Mouse (Mus musculus) myocyte (in vitro differentiated cells): ENCODE measurements at regions not wholly inside any gene's neighbourhood (a gene's known extent, or its start where the extent isn't known, plus 50 kb on each side); places are given as distances from the start of the nearest gene placed in this dataset.

Source experiments
- CEBPB ChIP-seq: IDR thresholded peaks from 2 replicates; pipeline ENCODE4 v1.6.1; 2011; ENCODE audit warnings: mild to moderate bottlenecking, moderate library complexity; ENCODE audit not compliant: poor library complexity, insufficient read depth, severe bottlenecking
- E2F4 ChIP-seq: IDR thresholded peaks from one replicate; pipeline ENCODE4 v1.6.1; 2011; ENCODE audit warnings: mild to moderate bottlenecking, control low read depth, moderate library complexity; ENCODE audit not compliant: insufficient read depth
- MYOG ChIP-seq, 3 experiments: IDR thresholded peaks; one replicate each; pipeline ENCODE4 v1.6.1; 2011; ENCODE audit warnings: control low read depth in 2 of 3, low read depth in 2 of 3, mild to moderate bottlenecking in 2 of 3; ENCODE audit not compliant: insufficient read length in 2 of 3, control insufficient read depth in 1 of 3, insufficient read depth in 1 of 3
- POLR2A ChIP-seq: IDR thresholded peaks from one replicate; pipeline ENCODE4 v1.6.1; 2011; ENCODE audit warnings: low read depth, mild to moderate bottlenecking, control low read depth, moderate library complexity; ENCODE audit not compliant: insufficient read length
- POLR2AphosphoS2 ChIP-seq: IDR thresholded peaks from one replicate; pipeline ENCODE4 v1.6.1; 2011; ENCODE audit warnings: low read depth, control low read depth; ENCODE audit not compliant: insufficient read length
- SRF ChIP-seq: IDR thresholded peaks from one replicate; pipeline ENCODE4 v1.6.1; 2011; ENCODE audit warnings: low read depth; ENCODE audit not compliant: control insufficient read depth, insufficient read length
- TCF12 ChIP-seq: IDR thresholded peaks from one replicate; pipeline ENCODE4 v1.6.1; 2011; ENCODE audit warnings: mild to moderate bottlenecking, control low read depth; ENCODE audit not compliant: poor library complexity, insufficient read depth, severe bottlenecking
- USF1 ChIP-seq: IDR thresholded peaks from one replicate; pipeline ENCODE4 v1.6.1; 2011; ENCODE audit warnings: low read depth, mild to moderate bottlenecking, control low read depth, moderate library complexity

DNA sequence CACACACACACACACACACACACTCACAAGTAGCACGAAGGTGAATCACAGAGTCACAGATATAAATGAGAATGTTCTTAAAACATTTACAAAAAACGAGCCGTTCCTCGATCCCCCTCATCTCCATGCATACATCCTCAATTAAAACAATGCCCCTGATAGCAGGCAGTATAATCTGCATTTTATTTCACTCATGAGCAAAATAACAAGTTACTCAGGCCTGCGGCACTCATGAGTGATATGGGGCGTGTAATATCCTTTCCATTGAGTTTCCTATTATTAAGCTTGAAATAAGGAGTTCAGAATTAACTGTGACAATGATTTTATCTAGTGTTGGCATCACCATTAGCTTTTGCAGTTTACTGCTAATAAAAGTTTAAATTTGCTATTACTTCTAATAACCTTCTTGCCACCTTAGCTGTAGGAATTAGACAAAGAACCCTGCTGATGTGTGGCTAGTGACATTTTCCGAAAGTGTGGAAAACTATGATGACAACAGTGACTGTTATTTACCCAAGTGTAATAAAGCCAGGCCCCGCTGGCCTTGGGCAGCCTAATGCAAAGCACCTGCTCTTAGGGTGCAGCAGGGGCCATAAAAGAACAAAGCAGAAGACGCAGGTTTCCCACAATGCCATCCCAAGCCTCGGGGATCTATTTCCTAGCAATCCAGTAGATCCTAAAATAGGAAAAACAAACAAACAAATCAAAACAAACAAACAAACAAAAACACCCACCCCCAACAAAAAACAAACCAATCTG lies 592.0 kb downstream of the Ttll7 start:
- TF ChIP-seq POLR2A: no peak
- no peak for TF ChIP-seq POLR2AphosphoS2
- TF ChIP-seq TCF12: no peak
- no peak for TF ChIP-seq USF1
- no peak for TF ChIP-seq CEBPB
- TF ChIP-seq E2F4: no peak
- TF ChIP-seq SRF: no peak
- TF ChIP-seq MYOG (IDR thresholded peaks at IDR 0.05; ENCODE audit: control insufficient read depth in 1 of 3, insufficient read depth in 1 of 3, insufficient read length in 2 of 3, low read depth in 2 of 3): no peak
